Mouse (Mus musculus): ENCODE measurements around the gene 9130019O22Rik.
"Not testable (repeated sequence)": the region's sequence is repeated elsewhere in the genome, so short reads cannot be mapped to it uniquely, and the experiment has no call there.

- not testable (repeated sequence) for TF ChIP-seq GATA1 (IDR thresholded peaks at IDR 0.05; ENCODE audit: borderline replicate concordance, low read length); FLI1 (IDR thresholded peaks at IDR 0.05; ENCODE audit: low read length)
Measured at GRCm38 (mm10) chr7:127404101-127404500, 17.1 kb upstream of the 9130019O22Rik start.

All from megakaryocyte, embryonic 14.5 days (primary cell).